Mouse (Mus musculus): ENCODE measurements around the gene Rb1.

Gene Rb1

DNA sequence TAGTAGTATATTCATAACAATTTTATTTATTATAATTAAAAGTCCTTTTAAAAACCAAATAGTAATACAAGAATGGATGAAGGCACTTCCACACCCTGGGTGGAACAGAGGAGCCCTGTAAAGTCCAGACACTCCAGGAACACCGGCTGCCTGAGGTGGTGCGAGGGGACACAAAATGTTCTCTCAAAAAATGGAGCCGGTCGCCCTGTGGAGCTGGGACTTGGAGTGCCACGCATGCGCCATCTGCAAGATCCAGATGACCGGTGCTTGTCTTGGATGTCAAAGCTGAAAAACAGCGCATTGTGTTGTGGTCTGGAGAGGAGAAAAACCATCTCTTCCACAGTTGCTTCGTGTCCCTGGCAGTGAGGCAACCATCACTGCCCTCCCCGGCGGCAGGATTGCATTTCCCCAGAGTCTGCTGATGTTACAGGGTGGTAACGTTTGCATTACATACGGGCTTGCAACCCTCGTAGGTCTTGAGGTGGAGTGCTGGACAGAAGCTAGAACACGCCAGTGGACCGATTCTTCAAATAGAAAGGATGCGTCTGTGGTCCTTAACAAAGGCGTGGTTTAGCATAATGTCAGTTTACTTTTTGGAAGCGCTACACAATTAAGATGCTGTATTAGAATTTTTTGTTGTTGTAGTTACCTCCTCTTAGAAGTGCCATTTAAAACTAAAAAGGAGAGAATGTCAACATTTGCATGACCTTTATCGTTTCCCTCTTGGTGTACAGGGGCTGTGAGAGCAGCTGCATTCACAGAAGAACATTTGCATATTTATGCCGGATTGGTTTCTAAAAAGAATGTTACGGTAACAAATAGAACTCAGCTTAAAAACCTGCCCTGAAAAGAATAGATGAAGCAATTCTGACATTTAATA is 9.5 kb upstream of the Rb1 start:
- DNase-seq, result no peak

GRCm38 (mm10) chr14:73333880-73334279 is 8.3 kb upstream of the Rb1 start:
- DNase-seq, result no peak

- DNase-seq, result no peak
Observed at GRCm38 (mm10) chr14:73331386-73331785, 5.8 kb upstream of the Rb1 start.

DNA sequence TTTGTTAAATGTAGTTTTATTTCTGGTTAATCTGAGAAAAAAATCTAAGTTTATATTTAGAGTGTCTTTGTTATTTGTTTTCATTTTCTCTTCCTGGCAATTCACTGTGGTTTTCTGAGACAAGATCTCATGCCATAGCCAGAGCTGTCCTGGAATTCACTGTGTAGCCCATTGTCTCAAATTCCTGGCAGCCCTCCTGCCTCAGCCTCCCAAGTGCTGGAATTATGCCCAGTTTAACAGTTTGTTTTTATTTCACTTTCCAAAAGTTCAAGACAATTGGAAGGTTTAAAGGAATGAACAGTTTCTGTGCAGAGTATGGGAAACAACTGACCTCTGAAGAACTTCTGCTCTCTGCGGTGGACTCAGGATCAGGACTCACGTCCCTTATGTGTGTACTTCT is 4.2 kb upstream of the Rb1 start:
- no peak for DNase-seq

- DNase-seq, result no peak
Observed at GRCm38 (mm10) chr14:73326511-73326910, 889 bp upstream of the Rb1 start.

- peak; percentile 55 for DNase-seq
Observed at GRCm38 (mm10) chr14:73324634-73325455, 777 bp downstream of the Rb1 start.

- DNase-seq, result no peak
Observed at GRCm38 (mm10) chr14:73323965-73324364, 1.7 kb downstream of the Rb1 start.

GRCm38 (mm10) chr14:73322142-73322541 is 3.5 kb downstream of the Rb1 start:
- DNase-seq, result no peak

DNA sequence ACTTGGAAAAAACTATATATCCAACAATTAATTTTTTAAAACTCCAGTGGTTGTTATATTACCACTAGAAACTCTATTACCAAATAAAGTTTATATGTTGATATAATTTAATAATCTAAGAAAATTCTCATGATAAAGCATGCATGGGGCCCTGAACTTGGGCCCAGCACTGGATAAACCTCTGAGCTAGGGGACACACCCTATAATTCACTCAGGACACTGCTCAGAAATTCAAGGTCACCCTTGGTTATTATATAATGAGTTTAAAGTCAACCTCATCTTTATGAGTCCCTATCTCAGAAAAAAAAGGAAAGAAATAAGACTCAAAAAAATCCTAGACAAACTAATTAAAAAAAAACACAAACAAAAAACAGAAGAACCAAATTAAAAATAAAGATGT is 8.7 kb downstream of the Rb1 start:
- no peak for DNase-seq

GRCm38 (mm10) chr14:73313864-73314263 is 11.8 kb downstream of the Rb1 start:
- no peak for DNase-seq

DNA sequence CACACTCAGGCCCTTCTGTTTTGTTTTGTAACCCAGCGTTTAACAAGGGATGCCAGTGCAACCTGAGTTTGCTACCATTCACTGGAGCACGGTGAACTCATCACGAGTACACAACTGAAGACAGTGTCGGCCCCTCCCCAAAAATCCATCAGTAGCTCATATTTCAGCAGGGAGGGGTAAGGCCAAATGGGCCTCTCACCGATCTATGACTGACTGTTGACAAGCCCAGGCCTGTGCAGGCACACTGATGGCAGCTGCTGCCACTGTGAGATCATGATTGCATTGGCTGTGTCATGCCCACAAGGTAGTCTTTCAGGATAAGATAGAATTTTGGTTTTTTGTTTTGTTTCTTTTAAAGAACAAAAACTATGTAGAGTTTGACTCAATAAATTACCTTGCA is 12.2 kb downstream of the Rb1 start:
- no peak for DNase-seq

DNA sequence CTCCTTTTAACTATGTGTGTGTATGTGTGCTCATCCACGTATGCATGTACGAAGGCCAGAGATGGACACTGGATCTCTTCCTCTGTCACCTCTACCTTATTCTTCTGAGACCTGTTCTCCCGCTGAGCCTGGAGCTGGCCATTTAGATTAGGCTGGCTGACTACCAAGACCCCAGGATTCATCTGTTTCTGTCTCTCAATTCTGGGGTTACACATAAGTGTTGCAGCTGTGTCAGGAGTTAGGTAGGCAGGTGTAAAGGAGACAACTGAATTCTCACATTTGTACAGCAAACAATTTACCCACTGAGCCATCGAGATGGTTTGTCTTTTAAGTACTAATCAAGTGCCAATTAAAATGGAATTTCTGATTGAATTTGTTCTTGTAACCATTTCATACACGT is 12.7 kb downstream of the Rb1 start:
- no peak for DNase-seq

DNA sequence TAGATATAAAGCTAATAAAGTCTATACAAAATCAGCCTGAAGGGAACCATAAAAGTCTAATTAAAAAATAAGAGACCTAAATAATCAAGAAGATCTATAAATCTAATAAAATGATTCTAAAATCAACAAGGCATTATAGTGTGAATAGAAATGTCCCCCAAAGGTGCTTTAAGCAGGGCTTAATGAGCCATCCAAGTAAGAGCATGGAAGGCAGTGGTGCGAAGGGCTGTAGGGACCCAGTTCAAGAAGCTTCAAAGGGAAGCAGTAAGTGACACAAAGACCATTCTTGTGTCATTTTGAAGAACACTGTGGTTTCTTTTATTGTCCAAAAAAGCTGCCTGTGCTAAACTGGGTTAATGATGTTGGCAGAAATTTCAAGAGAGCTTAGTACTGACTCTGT is 18.1 kb downstream of the Rb1 start:
- no peak for DNase-seq

- peak; percentile 63 for DNase-seq
Observed at GRCm38 (mm10) chr14:73303193-73303592, 22.4 kb downstream of the Rb1 start.

GRCm38 (mm10) chr14:73301856-73302255 is 23.8 kb downstream of the Rb1 start:
- DNase-seq, result no peak

- DNase-seq, result no peak
Observed at GRCm38 (mm10) chr14:73295512-73295911, 30.1 kb downstream of the Rb1 start.

DNA sequence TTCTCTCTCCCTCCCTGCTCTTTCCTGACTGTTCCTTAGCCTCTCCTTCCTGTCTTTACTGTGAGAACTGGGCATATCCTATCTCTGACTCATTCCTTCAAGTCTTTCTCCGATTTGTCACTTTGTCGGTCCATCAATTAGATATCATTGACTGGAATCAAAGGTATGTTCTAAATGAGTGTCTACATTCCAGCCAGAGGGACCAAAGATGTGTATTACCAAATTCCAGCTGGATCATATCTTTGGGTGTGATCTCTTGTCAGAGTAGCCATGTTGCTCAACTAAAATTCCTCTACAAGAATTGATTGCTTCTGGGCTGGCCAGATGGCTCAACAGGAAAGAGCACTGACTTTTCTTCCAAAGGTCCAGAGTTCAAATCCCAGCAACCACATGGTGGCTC is 32.0 kb downstream of the Rb1 start:
- no peak for DNase-seq

- no peak for DNase-seq
Observed at GRCm38 (mm10) chr14:73292434-73292833, 33.2 kb downstream of the Rb1 start.

GRCm38 (mm10) chr14:73289915-73290314 is 35.7 kb downstream of the Rb1 start:
- no peak for DNase-seq

DNA sequence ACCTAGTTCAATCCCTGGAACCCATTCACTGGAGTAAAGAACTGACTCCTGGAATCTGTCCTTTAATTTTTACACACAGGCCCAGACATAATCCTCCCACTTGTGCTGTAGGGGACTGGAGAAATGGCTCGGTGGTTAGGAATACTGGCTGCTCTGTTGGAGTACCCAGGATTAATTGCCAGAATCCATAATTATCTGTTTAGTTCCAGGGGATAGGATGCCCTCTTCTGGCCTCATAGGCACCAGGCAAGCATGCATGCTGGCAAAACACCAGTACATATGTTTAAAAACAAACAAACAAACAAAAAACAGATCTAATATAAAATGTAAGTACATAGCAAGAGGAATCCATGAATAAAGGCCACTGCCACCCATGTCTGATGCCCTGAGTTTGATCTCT is 44.6 kb downstream of the Rb1 start:
- peak; percentile 13 for DNase-seq

GRCm38 (mm10) chr14:73279096-73279495 is 46.5 kb downstream of the Rb1 start:
- DNase-seq, result no peak

GRCm38 (mm10) chr14:73271807-73272206 is 53.8 kb downstream of the Rb1 start:
- DNase-seq, result no peak

DNA sequence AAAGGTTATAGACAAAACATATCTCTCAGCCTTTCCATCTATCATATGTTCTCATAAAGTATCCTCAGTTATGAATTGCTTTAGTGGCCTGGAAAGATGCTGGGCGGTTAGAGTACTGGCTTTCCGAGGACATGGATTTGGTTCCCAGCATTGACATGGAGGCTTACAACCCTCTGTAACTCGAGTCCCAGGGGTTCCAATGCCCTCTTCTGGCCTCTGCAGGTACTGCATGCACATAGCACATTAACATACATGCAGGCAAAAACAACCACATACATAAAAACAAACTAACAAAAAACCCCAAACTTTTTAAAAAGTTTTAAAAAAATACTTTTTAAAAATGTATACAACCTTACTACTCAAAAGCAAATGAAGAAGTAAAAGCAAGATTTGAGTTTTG is 59.5 kb downstream of the Rb1 start:
- DNase-seq, result no peak

DNA sequence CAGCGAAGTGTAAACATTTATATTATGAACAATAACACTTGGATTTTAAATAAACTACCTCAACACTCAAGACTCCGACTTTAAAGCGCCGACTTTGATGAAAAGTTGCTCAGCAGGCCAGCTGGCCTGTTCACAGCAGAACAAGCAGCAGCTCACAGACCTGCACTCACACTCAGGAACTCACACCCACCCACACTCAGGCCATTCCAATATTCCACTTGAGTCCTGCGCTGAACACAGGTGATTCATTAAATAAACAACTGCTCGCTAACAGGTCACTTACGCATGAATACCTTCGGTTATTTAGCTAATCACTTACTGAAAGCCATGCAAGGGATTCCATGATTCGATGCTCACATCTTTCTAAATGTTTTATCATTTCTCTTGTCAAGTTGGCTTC is 63.4 kb downstream of the Rb1 start:
- no peak for DNase-seq
